Mouse (Mus musculus): ENCODE data around the gene Zfp292.

Gene Zfp292

GRCm38 (mm10) chr4:34798005-34798404, 84.8 kb downstream of the Zfp292 start:
- DNase-seq (ENCODE audit: low read depth, low spot score), result no peak

GRCm38 (mm10) chr4:34797294-34797983, 85.3 kb downstream of the Zfp292 start:
- no peak for DNase-seq (ENCODE audit: low read depth, low spot score)

GRCm38 (mm10) chr4:34796294-34796693, 86.5 kb downstream of the Zfp292 start:
- DNase-seq (ENCODE audit: low read depth, low spot score), result no peak

- no peak for DNase-seq (ENCODE audit: low read depth, low spot score)
Measured at GRCm38 (mm10) chr4:34786476-34786875, 96.3 kb downstream of the Zfp292 start.

- no peak for DNase-seq (ENCODE audit: low read depth, low spot score)
Measured at GRCm38 (mm10) chr4:34785646-34786045, 97.1 kb downstream of the Zfp292 start.

- DNase-seq (ENCODE audit: low read depth, low spot score), result no peak
Measured at GRCm38 (mm10) chr4:34784865-34785264, 97.9 kb downstream of the Zfp292 start.

GRCm38 (mm10) chr4:34782730-34783129, 100.0 kb downstream of the Zfp292 start:
- DNase-seq (ENCODE audit: low read depth, low spot score), result no peak

GRCm38 (mm10) chr4:34777677-34778527, 104.9 kb downstream of the Zfp292 start, which contains the start of gene Smim8:
Gene Smim8, minus strand, starts transcription at chr4:34778423.
- DNase-seq (ENCODE audit: low read depth, low spot score), result peak; percentile 93

GRCm38 (mm10) chr4:34771652-34772371, 110.9 kb downstream of the Zfp292 start:
- peak; percentile 80 for DNase-seq (ENCODE audit: low read depth, low spot score)

GRCm38 (mm10) chr4:34756163-34756562, 126.6 kb downstream of the Zfp292 start, which contains the start of gene Gm136:
Gene Gm136, minus strand, starts transcription at chr4:34756263.
- no peak for DNase-seq (ENCODE audit: low read depth, low spot score)

Measured in forelimb bud, embryonic 11.5 days (tissue).